In genomic region chr17:62881176-62881790, GRCm38 (mm10) we compare ENCODE assay signal across 8 mouse cellular contexts. TPM values are rescaled to one million over a fixed set of nuclear protein-coding genes. Genes with fewer than 3 reads are reported as not detected.
A peak's percentile ranks its signal among the peaks of the same experiment; 100 is the strongest.
DNase-seq lines count a peak whose midpoint lies in the region; ATAC-seq and TF ChIP-seq lines count a peak whose summit lies in the region.

Gene Efna5 (minus strand): TSS chr17:62881317.

- under 1% methylated on average over 46 of the region's 68 CpGs for WGBS in forebrain, embryonic 11.5 days
- under 1% methylated on average over 39 of the region's 68 CpGs for WGBS in heart, postnatal 0 days
- WGBS in midbrain, embryonic 10.5 days = under 1% methylated on average over 63 of the region's 68 CpGs

- 0 out of 2 replicates have a peak, but pooled peaks cover 2% of the 10 kb centered on the region for H3K4me1 ChIP-seq in forebrain, embryonic 11.5 days (replicated peaks; ENCODE audit: control insufficient read depth, insufficient read depth, low read length)
- no peaks in the 10 kb centered on the region for H3K4me1 ChIP-seq in heart, postnatal 0 days (ENCODE audit: control insufficient read depth, insufficient read depth)
- H3K4me1 ChIP-seq in midbrain, embryonic 10.5 days = peaks cover 44% of the 10 kb centered on the region

- ATAC-seq in CD4-positive, CD25-positive, alpha-beta regulatory T cell, adult 4 months = no peak
- peak; percentile 36 for ATAC-seq in forebrain, embryonic 11.5 days (replicated peaks; ENCODE audit: low FRiP score)
- peak; percentile 7 for ATAC-seq in heart, postnatal 0 days (ENCODE audit: insufficient read depth, low read depth)

- H3K36me3 ChIP-seq in forebrain, embryonic 11.5 days (ENCODE audit: control insufficient read depth, insufficient read depth, low read length) = no peaks in the 10 kb centered on the region
- no peaks in the 10 kb centered on the region for H3K36me3 ChIP-seq in heart, postnatal 0 days (replicated peaks; ENCODE audit: control insufficient read depth, insufficient read depth, low read length)
- H3K36me3 ChIP-seq in midbrain, embryonic 10.5 days = no peaks in the 10 kb centered on the region

- TF ChIP-seq EP300 in heart, postnatal 0 days (IDR thresholded peaks at IDR 0.05; ENCODE audit: low read depth) = no peak

- TF ChIP-seq CTCF in heart, postnatal 0 days (IDR thresholded peaks at IDR 0.05; ENCODE audit: low read depth) = no peak

- H3K4me3 ChIP-seq in forebrain, embryonic 11.5 days (ENCODE audit: low read depth, low read length) = peak within 1 kb of the TSS; percentile 80
- peak within 1 kb of the TSS; percentile 91 for H3K4me3 ChIP-seq in heart, postnatal 0 days (ENCODE audit: low read depth, low read length)
- peak within 1 kb of the TSS; percentile 86 for H3K4me3 ChIP-seq in midbrain, embryonic 10.5 days

- DNase-seq in CD4-positive, CD25-positive, alpha-beta regulatory T cell, adult 2 months (ENCODE audit: low read depth, low spot score) = peak; percentile 8
- DNase-seq in adrenal gland, postnatal 10 days = peak; percentile 57
- DNase-seq in forebrain, embryonic 11.5 days (ENCODE audit: low spot score) = peak; percentile 86
- peak; percentile 16 for DNase-seq in heart, postnatal 0 days (ENCODE audit: low spot score)
- peak; percentile 30 to 43 for DNase-seq in layer of hippocampus, postnatal 10 days (ENCODE audit: low spot score in 2 of 2)
- peak; percentile 81 for DNase-seq in midbrain, embryonic 10.5 days (ENCODE audit: low spot score)
- DNase-seq in spleen, postnatal 36 days (ENCODE audit: low spot score in 2 of 2) = peak; percentile 6 to 11

- no peaks in the 10 kb centered on the region for H3K9me3 ChIP-seq in forebrain, embryonic 11.5 days (ENCODE audit: control insufficient read depth, low read length)
- H3K9me3 ChIP-seq in heart, postnatal 0 days (replicated peaks; ENCODE audit: control insufficient read depth, low read length) = no peaks in the 10 kb centered on the region
- H3K9me3 ChIP-seq in midbrain, embryonic 10.5 days (replicated peaks) = no peaks in the 10 kb centered on the region

- peaks cover 4% of the 10 kb centered on the region; the same call in 1 of the 2 replicates for H3K27me3 ChIP-seq in forebrain, embryonic 11.5 days (ENCODE audit: control insufficient read depth, insufficient read depth, low read length)
- H3K27me3 ChIP-seq in heart, postnatal 0 days (ENCODE audit: control insufficient read depth, insufficient read depth, low read length) = no peaks in the 10 kb centered on the region; the same call in 1 of the 2 replicates
- peaks cover 34% of the 10 kb centered on the region for H3K27me3 ChIP-seq in midbrain, embryonic 10.5 days (ENCODE audit: low read depth, poor library complexity, severe bottlenecking)

- H3K27ac ChIP-seq in forebrain, embryonic 11.5 days (ENCODE audit: low read depth, low read length) = peak within 1 kb of the TSS; percentile 79
- peak within 1 kb of the TSS; percentile 86 for H3K27ac ChIP-seq in heart, postnatal 0 days (ENCODE audit: low read depth)
- peak within 1 kb of the TSS; percentile 99 for H3K27ac ChIP-seq in midbrain, embryonic 10.5 days (replicated peaks)

- peak within 1 kb of the TSS; percentile 95 for H3K4me2 ChIP-seq in forebrain, embryonic 11.5 days (ENCODE audit: low read depth, low read length, severe bottlenecking)
- peak within 1 kb of the TSS; percentile 100 for H3K4me2 ChIP-seq in heart, postnatal 0 days (ENCODE audit: low read depth, low read length)

- peak within 1 kb of the TSS; percentile 94 for H3K9ac ChIP-seq in forebrain, embryonic 11.5 days (ENCODE audit: low read length)
- H3K9ac ChIP-seq in heart, postnatal 0 days (replicated peaks; ENCODE audit: low read depth, low read length) = peak within 1 kb of the TSS; percentile 83

RNA-seq across cellular contexts. Expression of gene Efna5, which starts in this region (rescaled TPM):
- polyA plus RNA-seq in CD4-positive, CD25-positive, alpha-beta regulatory T cell, adult 4 months (2017; shearing (Covaris generic)) = under 1 TPM in 1 of 2 experiments, not detected in 1; 0.13 TPM
- total RNA-seq in adrenal gland, postnatal 10 days (2021) = 10 to 100 TPM; 24.5 to 30.3 TPM
- polyA plus RNA-seq in forebrain, embryonic 11.5 days (2014; fragmentation: Nextera tagmentation; extraction: Ambion mirVana) = 40.5 and 42.2 TPM in 2 replicates
- total RNA-seq in heart, postnatal 0 days (2014; rRNA removed; ENCODE audit: low replicate concordance) = 3.7 and 5.4 TPM in 2 replicates
- 16.2 and 17.0 TPM in 2 replicates for polyA plus RNA-seq in heart, postnatal 0 days (2015; fragmentation: Nextera tagmentation; extraction: Ambion mirVana)
- total RNA-seq in layer of hippocampus, postnatal 10 days (2021) = 10 to 100 TPM; 13.3 to 13.5 TPM
- polyA plus RNA-seq in midbrain, embryonic 10.5 days (2016; fragmentation: Nextera tagmentation; extraction: Ambion mirVana) = 58.8 and 80.0 TPM in 2 replicates

Comparison
In these comparisons a context has a peak if more than half of its experiments do, and no peak if none do; other contexts are left out.
1. RNA of gene Efna5 (polyA plus RNA-seq): 58.8 to 80.0 TPM in midbrain, embryonic 10.5 days, 40.5 to 42.2 TPM in forebrain, embryonic 11.5 days and 16.2 to 17.0 TPM in heart, postnatal 0 days; 0.13 TPM in CD4-positive, CD25-positive, alpha-beta regulatory T cell, adult 4 months; every median in the first group is over 10 times any median in the second.
2. DNase-seq: peak in every context shown above with its lines; median percentile 86 in forebrain, embryonic 11.5 days; 81 in midbrain, embryonic 10.5 days; 57 in adrenal gland, postnatal 10 days; 36 in layer of hippocampus, postnatal 10 days; 16 in heart, postnatal 0 days; 8 in spleen, postnatal 36 days; 8 in CD4-positive, CD25-positive, alpha-beta regulatory T cell, adult 2 months.
3. Peak in every context shown above with its lines, with median percentiles within 50 percentile points of each other: H3K27ac ChIP-seq and H3K4me3 ChIP-seq.